Mouse (Mus musculus) cerebellum, adult (tissue): ENCODE data around the gene Flot2.

ENCODE experiments used
- ATAC-seq: cut with Nextera tagmentation; 2 replicates; pipeline ENCODE4 v1.9.2; 2017; ENCODE audit warnings: mild to moderate bottlenecking, moderate library complexity, mixed read lengths; ENCODE audit not compliant: insufficient number of reproducible peaks, low FRiP score, low TSS enrichment

Gene Flot2

DNA sequence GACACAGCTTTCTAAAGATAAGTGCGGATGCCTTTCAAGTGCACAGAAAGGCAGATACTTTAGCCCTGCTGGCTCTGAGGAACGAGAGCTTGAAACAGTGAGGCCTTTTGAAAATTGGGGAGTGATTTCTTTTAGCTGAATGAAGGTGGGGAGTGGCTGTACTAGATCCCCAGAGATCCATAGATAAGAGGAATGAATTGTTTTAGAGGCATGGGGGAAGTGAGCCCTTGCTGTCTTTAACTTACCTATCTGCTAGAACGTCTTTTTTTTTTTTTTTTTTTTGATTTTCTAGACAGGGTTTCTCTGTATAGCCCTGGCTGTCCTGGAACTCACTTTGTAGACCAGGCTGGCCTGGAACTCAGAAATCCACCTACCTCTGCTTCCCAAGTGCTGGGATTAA is 59.3 kb downstream of the Flot2 start:
- ATAC-seq: no peak

DNA sequence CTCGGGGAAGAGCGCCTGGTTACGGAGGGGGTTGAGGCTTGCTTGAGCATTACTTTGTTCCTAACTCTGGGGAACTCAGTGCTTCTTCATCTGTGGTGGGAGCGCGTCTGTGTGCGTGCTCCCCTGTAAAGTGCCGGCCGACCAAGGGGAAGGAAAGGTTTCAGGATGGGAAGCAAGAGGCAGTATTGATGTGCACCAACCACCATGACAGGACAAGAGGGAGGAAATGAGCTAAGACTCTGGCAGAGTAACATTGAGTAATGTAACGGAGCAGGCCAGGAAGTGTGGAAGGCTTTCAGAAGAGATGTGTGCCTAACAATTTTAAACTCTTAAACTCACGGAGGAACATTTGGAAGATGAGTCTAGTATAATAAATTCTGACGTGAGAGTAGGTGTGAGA is 63.0 kb downstream of the Flot2 start:
- ATAC-seq: no peak

DNA sequence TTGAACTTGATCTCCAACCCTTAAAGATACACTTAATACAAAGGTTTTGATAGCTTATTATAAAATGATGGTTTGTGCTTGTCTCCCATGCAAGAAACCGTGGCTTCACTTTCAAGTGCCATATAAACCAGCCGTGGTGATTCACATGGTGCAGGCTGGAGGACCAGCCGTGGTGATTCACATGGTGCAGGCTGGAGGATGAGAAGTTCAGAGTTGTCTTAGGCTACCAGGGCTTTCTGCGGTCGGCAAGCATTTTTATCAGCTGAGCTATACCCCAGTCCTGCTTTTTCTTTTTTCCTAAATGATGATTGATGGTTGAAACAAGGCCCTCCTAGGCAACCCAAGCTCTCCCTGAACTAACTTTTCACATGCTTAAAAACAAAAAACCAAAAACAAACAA is 64.4 kb downstream of the Flot2 start:
- no peak for ATAC-seq

DNA sequence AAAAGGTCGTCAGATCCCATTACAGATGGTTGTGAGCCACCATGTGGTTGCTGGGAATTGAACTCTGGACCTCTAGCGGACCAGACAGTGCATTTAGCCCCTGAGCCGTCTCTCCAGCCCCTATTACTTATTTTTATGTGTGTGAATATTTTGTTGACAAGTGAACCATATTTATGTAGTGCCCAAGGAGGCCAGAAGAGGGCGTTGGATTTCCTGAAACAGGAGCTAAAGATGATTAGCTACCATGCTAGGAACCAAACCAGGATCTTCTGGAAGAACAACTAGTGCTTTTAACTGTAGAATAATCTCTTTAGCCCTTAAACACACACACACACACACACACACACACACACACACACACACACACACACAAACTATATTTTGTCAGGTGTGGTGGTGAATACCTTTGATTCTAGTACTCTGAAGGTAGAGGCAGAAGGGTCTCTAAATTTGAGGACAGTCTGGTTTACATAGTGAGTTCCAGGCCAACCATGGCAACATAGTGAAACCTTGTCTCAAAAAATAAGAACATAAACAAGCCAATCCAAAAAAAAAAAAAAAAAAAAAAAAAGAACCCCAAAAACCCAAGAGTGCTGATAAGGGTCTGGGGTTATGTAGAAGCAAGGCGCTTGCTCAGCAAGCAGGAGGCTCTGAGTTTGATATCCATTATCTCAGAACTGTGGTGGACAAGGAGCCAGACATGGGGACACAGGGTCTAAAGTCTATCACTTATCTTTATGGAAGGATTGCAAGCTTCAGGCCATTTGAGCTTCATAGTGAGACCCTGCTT is 65.4 kb downstream of the Flot2 start:
- no peak for ATAC-seq

DNA sequence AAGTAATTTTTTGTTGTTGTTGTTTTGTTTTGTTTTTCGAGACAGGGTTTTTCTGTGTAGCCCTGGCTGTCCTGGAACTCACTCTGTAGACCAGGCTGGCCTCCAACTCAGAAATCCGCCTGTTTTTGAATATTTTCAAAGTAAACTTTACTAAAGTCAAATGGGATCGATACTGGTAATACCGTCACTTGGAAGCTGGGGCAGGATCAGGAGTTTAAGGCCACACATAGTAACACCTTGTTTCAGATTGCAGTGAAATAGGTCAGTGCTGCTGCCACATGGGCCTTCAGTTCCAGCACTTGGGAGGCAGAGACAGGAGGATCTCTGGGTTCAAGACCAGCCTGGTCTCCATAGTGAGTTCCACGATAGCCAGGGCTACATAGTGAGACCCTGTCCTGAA is 66.8 kb downstream of the Flot2 start:
- no peak for ATAC-seq
